Mouse (Mus musculus) erythroid progenitor cell, adult 5-6 weeks (primary cell): ENCODE results near the gene Fbln1. TPM values are rescaled to one million over a fixed set of nuclear protein-coding genes. Genes with fewer than 3 reads are reported as not detected.
A peak's percentile ranks its signal among the peaks of the same experiment; 100 is the strongest.

ENCODE experiments used
- ATAC-seq: replicated peaks from 2 replicates; pipeline ENCODE4 v1.8.0; 2016; ENCODE audit warnings: moderate number of reproducible peaks, mild to moderate bottlenecking, moderate TSS enrichment, inconsistent platforms; ENCODE audit not compliant: poor library complexity, low FRiP score, severe bottlenecking
- total RNA-seq, 2 experiments: library from RNA; stranded (forward) in 1 of 2; stranded (reverse) in 1 of 2; fragments of 150-400 nt in 1 of 2; fragments of 186-747, 209-891 nt in 1 of 2; gene quantifications; 2 replicates each; pipeline versions ENCODE4 v1.2.3 to v1.2.4; 2015 to 2017; ENCODE audit warnings: low replicate concordance in 2 of 2

The Fbln1 gene
- total RNA-seq (2015; ENCODE audit: low replicate concordance) (not detected in 2 replicates), total RNA-seq (2017; ENCODE audit: low replicate concordance) (not detected in 2 replicates)

DNA sequence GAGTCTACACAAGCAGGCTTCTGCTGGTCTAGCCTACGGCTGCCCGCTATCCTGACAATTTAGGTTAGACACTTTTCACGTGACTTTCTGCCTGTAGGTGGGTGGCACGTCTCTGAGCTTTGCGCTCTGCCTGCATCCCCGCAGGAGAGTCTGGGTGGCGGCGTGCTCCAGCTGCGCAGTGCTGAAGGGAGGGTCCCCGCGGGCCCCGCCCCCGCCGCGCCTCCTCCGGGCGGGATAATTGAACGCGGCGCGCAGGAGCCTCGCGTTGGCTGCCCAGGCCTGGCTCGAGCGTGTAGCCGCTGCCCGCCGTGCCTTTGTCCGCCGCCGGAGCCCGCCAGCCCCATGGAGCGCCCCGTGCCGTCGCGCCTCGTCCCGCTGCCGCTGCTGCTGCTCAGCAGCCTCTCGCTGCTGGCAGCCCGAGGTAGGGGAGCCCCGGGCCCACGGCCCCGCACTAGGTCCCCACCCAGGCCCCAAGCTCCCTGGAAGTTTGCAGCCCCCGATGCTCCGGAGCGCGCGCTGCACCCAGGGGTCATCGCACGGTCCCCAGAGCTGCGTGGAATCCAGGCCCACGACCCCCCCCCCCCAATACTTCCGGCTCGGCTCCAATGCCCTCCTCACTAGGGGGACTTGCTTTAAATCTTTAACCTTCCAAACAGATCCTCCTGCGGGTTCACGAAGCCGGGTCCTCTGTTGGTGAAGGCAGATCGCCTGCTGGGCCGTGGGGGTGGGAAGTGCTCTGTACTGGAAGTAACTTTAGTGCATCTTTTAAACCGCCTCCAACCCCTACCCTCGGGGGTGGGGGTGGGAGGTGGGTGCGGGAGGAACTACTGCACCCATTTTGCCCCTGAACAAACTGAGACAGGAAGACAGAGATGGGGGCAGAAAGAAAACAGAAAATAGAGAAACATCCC is at the start of gene Fbln1:
Gene Fbln1 (plus strand): TSS at position 158 of the 911 bp plus-strand sequence.
- no peak for ATAC-seq

DNA sequence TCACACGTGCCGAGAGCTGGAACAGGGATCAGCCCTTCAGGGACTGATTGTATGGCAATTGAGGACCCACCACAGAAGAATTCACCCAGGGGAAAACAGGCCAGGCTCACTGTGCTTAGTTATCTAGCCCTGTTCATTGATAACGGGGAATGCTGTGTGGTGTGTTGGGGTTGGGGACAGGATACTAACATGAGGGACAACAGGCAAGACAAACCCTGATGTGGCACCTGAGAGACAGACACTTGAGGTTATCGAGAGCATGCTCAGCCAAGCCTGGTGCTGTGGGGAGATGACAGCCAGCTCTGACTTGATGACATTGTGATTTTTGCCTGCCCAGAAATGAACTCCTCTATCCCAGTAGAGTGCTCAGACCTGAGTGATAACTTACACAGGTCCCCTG is 49.6 kb upstream of the Fbln1 start:
- no peak for ATAC-seq

DNA sequence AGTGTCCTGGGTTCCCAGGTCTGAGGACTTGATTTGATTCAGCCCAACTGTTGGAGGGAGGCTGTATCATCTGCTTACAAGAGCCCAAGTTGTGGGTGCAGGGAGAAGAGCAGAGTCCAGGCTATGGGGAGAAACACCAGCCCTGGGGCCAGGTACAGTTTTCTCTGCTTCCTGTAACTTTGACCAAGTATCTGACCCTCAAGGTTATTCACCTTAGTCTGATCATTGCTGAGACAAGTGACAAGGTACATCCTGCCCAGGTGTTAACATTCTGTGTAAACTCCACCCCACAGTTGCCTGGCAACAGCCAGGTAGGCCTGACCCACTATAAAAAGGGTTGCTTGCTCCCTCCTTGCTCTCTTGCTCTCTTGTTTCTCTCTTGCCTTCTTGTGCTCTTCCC is 44.3 kb upstream of the Fbln1 start:
- ATAC-seq = no peak

DNA sequence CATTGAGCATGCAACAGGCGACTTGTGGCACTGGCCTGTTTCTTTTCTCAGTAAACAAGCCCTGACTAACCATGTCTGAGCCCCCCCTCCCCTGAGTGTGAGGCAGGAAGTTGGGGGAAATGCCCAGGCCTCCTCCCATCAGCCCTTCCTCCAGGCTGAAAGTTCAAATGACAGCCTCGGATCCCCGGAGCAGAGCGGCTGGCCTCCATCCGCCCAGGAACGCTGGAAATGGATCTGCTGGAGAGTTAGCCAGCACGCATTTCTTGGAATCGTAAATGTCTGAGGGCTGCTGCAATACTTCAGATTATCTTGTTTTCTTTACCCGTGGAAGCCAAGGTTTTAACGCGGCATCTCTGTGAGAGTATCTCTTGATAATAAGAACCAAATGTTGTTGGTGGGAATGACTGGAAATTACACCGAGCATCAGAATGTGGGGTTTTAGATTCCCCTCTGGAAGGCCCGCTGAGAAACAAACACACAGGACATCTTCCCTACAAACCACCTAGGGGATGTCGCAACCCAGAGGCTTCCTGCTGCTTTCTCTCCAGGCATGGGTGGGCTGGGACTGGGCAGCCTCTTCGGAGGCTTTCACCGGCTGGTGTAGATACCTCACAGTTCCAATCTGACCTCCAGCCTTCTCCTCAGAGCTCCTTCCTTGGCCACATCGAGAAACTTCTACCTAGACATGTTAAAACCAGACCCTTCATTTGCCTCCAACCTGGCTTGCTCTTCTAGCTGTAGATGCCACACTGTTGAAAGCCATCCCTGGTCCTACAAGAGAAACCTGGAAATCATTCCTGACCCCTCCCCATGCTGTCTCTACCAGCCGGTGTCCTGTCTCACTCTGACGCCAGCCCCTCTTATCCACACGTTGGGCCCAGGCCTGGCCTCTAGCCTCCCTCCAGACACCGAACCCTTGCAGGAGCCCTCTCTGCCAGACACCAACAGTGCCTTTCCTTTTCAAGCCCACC is 42.8 kb upstream of the Fbln1 start:
- no peak for ATAC-seq

DNA sequence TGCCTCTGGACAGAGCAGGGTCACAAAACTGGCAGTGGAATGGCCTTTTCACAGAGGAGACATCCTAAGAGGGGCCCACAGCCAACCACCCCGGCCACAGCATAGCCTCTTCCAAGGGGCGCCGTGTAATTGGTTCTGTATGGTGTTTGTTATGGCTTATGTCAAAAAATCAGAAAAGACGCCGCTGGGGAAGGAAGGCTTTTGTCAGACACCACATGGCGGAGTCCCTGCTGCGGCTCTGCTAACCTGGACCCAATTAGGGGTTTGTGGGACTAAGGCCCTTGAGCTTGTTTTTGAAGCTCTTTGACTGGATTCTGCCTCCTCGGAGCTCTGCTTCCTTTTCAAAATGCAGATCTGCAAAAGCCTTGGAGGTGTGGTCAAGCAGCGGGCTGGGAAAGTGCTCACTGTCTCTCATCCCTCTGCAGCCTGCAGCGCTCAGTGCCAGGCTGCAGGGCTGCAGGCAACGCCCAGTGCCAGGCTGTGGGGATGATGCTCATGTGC is 39.3 kb upstream of the Fbln1 start:
- ATAC-seq = no peak

DNA sequence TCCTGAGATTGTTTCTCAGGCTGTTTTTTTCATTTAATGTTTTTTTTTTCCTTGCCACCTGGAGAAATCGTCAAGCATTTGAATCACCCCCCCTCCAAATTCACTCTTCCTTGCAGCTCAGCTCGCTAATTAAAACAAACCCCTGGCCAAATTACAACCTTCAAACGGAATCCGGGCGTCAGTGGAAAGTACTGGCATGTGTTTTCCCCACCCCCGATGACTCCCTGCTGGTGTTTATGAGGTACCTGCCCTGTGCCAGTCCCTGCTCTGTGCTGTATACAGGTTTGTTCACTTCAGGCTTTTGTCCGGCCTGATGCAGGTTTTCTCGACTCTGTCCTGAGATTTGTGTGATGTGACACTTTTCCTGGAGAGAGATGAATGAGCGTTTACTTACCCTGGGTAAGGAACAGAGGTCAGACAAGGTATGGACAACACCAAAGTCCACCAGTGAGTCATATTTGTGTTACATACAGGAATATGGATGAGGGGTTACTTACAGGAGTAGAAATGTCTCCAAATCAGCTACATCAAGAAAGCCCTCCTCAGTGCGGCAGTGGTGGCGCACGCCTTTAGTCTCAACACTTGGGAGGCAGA is 38.6 kb upstream of the Fbln1 start:
- ATAC-seq = no peak

DNA sequence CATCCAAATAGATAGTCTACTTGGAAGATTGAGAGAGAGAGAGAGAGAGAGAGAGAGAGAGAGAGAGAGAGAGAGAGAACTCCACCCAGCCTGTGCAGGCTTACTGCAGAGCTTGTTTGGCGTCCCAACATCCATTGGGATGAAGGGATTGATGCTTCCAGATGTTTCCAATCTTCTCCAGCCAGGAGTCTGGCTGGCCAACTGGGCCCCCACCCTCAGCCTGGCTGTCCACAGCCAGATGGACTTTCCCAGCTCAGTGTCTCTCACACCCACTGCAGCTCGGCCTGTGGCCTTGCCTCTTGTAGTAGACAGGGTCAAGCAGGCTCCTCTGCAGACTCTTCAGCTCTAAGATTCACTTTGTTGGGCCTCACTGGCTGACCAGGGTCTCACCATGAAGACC is 33.7 kb upstream of the Fbln1 start:
- ATAC-seq = no peak

DNA sequence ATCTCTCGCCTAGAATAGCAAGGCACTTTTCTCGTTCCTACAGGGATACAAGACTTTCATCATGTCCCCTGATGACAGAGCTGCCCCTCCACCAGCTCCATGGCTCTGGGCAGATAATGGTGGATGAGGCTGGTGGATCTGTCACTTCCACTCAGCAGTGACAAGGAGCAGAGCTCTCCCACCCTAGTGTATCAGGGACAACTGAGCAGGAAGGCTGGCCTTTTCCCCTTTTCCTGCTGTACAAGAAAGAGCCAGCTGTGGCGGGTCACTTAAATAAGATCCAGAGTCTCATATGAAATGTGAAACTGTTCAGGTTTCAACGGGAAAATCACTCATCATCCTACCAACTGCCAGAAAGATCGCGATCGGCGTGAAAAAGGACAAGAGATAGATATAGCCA is 32.3 kb upstream of the Fbln1 start:
- no peak for ATAC-seq

DNA sequence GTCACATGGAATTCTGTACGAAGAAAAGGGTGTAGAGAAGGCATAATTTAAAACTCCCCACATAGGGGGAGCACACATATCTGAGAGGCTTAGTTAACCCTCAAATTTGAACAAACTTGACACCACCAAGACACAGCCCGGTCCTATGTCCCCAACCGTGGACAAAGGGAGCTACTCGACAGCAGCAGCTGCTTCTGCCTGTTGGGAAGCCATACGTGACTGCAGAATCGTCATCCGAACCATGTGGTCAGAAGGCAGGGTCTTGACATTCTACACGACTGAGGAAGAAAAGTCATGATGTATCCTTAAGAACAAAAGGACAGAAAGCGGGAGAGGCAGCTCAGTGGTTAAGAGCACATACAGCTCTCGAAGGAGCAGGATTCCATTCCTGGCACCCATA is 31.7 kb upstream of the Fbln1 start:
- no peak for ATAC-seq

DNA sequence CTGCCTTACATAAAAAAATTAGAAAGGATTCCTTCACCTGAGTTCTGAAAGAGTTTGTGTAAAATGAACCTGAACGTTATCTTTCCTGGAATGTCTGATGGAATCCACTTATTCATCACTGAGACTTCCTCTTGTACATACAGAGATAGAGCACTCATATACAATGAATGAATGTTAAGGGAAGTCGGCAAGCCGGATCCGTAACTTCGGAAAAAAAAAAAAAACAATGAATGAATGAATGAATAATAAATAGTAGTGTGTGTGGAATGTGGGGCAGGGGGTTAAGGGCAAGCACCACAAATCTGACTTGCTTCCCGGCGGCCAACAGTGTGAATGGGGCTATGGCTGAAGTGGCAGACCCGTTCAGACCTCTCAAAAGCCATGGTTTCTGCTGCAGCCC is 28.2 kb upstream of the Fbln1 start:
- ATAC-seq = 0 out of 2 replicates have a peak, but pooled peaks have one; percentile 49

DNA sequence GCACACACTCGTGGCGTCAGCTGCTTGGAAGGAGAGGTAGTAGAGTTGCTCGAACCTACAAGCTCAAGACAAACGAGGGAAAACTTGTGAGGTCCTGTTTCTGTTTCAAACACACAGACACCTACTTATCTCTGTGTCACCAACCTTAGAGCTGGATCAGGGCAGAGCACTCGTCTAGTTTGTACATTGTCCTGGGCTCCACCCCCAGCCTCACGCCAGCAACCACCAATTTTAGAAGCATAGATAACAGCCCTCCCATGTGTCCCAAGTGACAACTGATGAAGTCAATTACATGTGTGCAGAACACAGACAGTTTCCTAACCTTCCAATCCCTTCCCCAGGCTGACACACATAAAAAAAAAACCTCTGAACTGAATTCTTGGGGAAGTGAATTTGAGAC is 27.6 kb upstream of the Fbln1 start:
- ATAC-seq = no peak

DNA sequence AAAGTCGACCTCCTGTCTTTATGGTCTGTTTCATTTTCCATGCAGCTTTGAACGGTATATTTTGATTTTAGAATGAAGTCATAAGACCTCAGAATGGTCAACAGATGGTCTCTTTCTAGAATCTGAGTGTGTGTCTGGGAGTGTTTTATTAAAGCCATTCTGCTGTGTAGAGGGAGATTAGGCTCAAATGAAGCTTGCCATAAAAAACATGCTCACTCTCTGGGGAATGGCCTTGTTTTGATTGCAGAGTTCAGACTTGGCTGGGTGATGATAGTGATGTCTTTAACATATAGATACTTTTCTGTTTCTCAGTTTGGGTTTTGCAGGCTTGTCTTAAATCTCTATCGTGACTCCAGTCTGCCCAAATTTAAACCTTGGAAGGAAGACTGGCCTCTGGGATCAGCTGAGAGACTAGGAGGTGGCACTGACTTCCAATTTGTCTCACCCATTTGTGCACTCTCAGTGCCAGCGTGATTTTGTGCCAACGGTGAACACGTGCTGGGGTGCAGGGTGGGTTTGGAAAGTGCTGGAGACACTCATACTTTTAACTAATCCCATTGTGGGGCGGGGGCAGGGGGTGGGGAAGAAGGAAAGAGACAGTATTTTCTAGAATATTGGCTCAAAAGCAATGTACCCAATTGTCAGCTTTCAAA is 26.1 kb upstream of the Fbln1 start:
- no peak for ATAC-seq

DNA sequence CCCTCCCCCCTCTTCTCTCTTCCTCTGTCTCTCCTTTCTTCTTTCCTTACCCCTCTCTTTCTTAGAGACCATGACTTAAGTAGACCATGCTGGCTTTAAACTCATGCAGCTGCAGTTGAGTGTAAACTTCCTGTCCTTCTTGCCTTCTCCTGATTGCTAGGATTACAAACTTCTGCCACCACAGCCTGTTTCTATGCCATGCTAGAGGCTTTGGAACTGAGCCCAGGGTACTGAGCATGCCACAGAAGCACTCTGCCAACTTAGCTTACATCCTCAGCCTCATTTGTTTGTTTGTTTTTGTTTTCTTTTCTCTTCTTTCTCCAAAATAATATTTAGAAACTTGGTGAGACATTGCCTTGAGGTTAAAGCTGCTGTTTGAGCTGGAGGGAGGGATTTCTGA is 25.4 kb upstream of the Fbln1 start:
- ATAC-seq = no peak

DNA sequence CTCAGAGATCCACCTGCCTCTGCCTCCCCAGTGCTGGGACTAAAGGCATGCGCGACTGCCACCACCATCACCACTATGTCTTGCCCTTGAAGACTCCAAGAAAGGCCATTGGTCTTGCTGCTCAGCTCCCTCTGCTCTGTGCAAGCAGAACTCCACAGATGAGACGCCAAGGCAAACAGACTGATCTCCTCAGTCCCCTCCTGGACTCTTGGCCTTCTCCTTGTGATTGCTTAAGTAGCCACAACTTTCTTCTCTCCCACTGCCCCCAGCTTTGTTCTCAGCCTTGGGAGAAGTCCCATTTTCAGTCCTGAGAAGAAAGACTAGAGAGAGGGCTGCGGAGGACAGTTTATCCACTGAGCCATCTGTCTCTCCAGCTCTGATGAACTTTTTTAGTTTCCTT is 23.7 kb upstream of the Fbln1 start:
- ATAC-seq = no peak

DNA sequence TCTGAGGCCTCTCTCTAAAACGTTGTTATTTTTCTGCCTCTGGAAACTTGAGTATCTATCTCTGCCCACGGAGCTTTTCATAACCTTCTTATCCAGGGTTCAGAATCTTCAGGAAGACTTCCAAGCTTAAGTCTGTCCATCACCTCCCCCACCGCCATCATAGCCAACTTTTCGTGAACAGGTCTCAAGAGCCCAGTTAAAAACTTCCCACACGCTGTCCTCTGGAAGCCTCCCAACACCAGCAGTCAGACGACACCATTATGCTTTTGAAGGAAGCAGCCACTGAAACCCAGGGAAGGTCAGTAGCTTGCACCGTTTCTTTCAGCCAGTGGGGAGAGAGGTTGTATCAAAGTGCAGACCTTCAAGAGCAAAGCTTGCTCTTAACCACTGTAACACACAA is 18.8 kb upstream of the Fbln1 start:
- no peak for ATAC-seq

DNA sequence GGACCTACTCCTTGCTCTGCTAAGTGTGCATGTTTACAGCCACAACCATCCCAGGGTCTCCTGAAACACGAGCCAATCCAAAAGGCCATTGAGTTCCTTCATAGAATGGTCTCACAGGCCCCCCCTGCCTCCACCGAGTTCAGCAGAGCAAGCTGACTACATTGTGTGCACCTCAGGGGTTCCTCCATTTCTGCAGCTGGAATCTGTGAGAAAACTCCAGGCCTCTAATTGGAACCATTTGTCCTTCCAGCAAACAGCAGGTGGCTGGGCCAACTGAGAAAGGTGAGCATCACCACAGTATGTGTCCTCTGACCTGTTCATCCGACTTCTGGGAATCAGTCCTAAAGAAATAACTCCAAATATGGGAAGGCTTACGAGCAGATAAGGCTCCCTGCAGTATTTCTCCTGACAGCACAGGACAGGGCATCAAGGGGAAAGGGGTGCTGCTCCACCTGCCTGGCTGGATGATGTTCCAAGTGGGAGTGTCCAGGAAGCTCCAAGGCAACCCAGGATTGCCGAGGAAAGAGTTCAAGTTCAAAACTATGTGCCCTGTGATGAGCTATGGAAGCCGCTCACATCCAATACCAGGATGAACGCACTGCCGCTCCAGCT is 17.5 kb upstream of the Fbln1 start:
- no peak for ATAC-seq

DNA sequence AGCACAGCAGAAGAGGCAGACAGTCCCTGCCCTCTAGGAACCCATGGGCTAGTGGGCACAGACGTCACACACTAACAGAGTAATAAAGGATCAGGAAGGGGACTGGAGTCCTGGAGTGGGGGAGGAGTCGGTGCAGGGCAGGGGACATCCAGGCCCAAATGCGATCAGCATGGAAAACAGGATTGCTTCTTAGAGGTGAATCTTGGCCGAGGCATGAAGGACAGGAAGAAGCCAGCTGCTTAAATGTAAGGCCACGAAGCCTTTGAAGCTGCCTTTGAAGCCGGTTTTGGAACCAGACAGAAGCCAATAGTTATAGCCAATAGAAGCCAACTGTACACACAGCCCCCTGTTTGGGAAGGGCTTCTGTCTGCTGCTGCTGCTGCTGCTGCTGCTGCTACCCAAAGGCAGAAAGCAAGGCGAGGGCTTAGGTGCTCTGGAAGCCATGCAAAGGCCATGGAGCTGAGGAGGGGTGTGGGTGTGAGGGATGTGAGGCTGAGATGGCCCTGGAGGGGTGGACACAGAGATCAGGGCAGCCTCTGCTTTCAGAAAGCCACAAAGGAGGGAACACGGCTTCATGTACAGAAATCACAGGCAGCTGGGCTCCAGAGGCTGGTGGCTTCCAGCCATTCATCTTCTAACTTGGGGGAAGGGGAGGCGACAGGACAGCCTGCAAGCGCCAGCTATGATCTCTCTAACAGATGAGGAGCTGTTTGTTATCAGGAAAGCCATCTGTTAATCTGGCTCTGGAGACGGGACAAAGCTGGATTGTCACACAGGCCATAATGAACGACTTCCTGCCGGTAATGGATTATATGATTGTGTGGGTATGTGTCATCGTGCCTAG is 5.1 kb upstream of the Fbln1 start:
- no peak for ATAC-seq

DNA sequence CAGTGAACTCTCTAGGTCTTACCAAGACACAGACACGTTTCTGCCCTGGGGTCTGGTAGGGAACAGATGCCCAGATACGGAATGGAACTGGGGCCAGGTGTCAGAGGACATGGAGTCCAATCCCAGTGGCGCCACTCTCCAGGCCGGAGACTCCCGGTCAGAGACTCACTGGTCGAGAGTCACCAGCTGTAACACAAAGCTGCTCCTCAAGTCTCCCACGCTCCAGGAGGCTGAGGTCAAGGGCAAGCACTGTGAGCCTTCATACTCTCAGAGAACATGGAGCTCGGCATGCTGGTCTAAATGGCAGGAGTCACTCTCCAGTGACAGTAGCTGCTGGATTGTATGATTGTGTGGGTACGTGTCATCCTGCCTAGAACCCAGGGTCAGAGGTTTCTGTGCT is 3.5 kb upstream of the Fbln1 start:
- ATAC-seq = no peak
